Mouse (Mus musculus): ENCODE measurements around the gene Wdtc1. TPM values are rescaled to one million over a fixed set of nuclear protein-coding genes. Genes with fewer than 3 reads are reported as not detected.
A peak's percentile ranks its signal among the peaks of the same experiment; 100 is the strongest.

The Wdtc1 gene
- polyA plus RNA-seq, 1 experiment from 2014 or later: 21.1 TPM

DNA sequence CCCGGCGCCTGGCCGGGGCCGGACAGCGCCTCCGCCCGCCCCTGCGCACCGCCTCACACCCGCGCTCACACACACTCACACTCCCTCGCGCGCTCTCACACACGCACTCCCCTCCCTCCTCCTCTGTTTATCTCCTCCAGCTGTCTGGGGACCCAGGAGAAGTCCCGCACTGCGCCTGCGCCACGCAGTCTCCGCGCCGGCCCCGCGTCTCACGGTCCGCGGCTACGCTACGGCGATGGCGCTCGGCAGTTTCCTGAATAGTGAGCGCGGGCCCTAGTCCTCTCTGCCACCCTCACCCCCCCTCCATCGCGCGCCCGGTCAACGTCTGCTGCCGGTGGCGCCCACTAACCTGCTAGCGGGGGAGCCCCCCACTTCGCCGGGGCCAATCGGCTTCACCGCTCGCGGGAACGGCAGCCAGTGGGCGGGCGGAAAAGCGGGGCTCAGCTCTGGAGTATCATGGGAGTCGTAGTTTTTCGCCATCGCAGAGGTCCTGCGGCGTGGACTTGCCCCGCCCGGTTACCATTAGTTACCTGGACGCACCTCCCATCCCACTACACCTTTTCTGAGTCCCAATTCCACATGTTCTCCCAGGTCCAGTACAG lies 14.0 kb downstream of the Wdtc1 start:
- no peaks in the 10 kb centered on the region for H3K9me3 ChIP-seq
- H3K27ac ChIP-seq: peak overlapping the region; percentile 85
- H3K4me1 ChIP-seq: peaks cover 13% of the 10 kb centered on the region
- H3K36me3 ChIP-seq (replicated peaks): no peaks in the 10 kb centered on the region
- peak overlapping the region; percentile 75 for H3K4me2 ChIP-seq
- peak overlapping the region; percentile 93 for H3K4me3 ChIP-seq (replicated peaks)
- 0% methylated on average over 60 of the region's 60 CpGs for WGBS
- 0 out of 2 replicates have a peak, but pooled peaks cover 4% of the 10 kb centered on the region for H3K27me3 ChIP-seq
- peak; percentile 97 for ATAC-seq (ENCODE audit: low FRiP score)
- H3K9ac ChIP-seq: peak overlapping the region; percentile 91

- 1% methylated on average over 39 of the region's 39 CpGs for whole genome bisulfite sequencing
- Histone ChIP-seq H3K4me2 (peak overlapping the region; percentile 75), H3K9me3 (no peaks in the 10 kb centered on the region), H3K4me3 (replicated peaks) (peak overlapping the region; percentile 93), H3K27ac (peak overlapping the region; percentile 85), H3K36me3 (replicated peaks) (no peaks in the 10 kb centered on the region), H3K9ac (peak overlapping the region; percentile 91), H3K27me3 (0 out of 2 replicates have a peak, but pooled peaks cover 4% of the 10 kb centered on the region), H3K4me1 (peaks cover 14% of the 10 kb centered on the region)
- ATAC-seq (ENCODE audit: low FRiP score): no peak; the same call in 1 of the 2 replicates
These were observed 14.7 kb downstream of the Wdtc1 start for GRCm38 (mm10) chr4:133338521-133339095.

DNA sequence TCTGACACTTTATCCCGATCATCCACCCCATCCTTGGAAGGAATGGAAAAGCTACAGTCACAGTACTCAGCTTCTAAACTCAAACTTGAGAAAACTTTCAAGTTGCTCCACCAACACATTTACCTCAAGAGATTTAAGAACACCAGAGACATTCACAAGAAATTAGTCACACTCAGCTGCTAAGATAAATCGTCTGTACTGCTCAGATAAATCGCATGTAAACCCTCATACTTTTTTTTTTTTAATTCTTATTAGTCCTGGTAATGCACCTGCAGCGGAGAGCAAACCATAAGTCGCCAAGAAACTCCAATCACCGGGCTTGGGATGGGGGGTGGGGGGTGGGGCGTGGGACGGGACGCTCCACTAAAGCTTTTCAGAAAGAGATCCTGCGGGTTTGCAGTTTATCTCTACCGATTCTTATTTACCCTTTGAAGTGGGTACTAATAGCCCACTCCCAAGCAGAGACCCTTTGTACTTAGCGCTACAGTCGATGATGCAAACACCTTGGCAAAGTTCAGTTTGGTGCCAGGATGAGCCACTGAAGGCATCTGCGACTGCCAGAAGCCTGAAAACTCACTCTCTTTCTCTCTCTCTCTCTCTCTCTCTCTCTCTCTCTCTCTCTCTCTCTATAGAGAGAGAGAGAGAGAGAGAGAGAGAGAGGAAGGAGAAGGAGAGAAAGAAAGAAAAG lies 15.3 kb downstream of the Wdtc1 start:
- Histone ChIP-seq H3K9me3 (no peaks in the 10 kb centered on the region), H3K27me3 (0 out of 2 replicates have a peak, but pooled peaks cover 2% of the 10 kb centered on the region), H3K4me1 (peaks cover 19% of the 10 kb centered on the region), H3K27ac (no peak overlapping the region), H3K4me2 (peak overlapping the region; percentile 75), H3K4me3 (replicated peaks) (peak overlapping the region; percentile 93), H3K36me3 (replicated peaks) (no peaks in the 10 kb centered on the region), H3K9ac (peak overlapping the region; percentile 91)
- ATAC-seq (ENCODE audit: low FRiP score): no peak
- WGBS: 14% methylated on average over 14 of the region's 14 CpGs

DNA sequence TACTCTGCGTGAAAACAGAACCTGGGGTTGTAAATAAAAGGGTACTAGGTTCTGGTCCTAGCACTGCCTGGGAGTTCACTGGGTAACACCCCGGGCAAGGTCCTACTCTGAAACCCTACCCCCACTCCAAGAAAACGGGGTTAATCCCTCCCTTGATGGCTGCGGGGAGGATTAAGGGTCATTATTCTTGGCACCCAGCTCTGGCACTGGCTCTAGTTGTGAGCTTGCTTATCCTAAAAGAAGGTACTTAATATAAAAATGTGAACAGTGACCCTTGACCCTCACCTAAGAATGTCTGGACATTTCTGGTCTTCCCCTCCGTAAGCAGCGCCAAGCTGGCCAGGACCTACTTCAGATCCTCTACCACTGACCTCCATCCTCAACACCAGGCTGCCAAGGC lies 20.0 kb downstream of the Wdtc1 start:
- Histone ChIP-seq H3K27ac (no peak overlapping the region), H3K4me3 (replicated peaks) (no peak overlapping the region), H3K27me3 (no peaks in the 10 kb centered on the region), H3K9me3 (no peaks in the 10 kb centered on the region), H3K36me3 (replicated peaks) (no peaks in the 10 kb centered on the region), H3K4me2 (no peak overlapping the region), H3K9ac (no peak overlapping the region), H3K4me1 (peaks cover 18% of the 10 kb centered on the region)
- no peak for ATAC-seq (ENCODE audit: low FRiP score)
- 36% methylated on average over 6 of the region's 6 CpGs for whole genome bisulfite sequencing

GRCm38 (mm10) chr4:133330296-133330695 lies 23.0 kb downstream of the Wdtc1 start:
- H3K4me2 ChIP-seq: no peak overlapping the region
- H3K9ac ChIP-seq: no peak overlapping the region
- no peak overlapping the region for H3K4me3 ChIP-seq (replicated peaks)
- peaks cover 8% of the 10 kb centered on the region; the same call in 1 of the 2 replicates for H3K4me1 ChIP-seq
- H3K27ac ChIP-seq: no peak overlapping the region
- 89% methylated on average over 4 of the region's 4 CpGs for WGBS
- H3K27me3 ChIP-seq: no peaks in the 10 kb centered on the region
- no peaks in the 10 kb centered on the region for H3K36me3 ChIP-seq (replicated peaks)
- no peak for ATAC-seq (ENCODE audit: low FRiP score)
- H3K9me3 ChIP-seq: no peaks in the 10 kb centered on the region

DNA sequence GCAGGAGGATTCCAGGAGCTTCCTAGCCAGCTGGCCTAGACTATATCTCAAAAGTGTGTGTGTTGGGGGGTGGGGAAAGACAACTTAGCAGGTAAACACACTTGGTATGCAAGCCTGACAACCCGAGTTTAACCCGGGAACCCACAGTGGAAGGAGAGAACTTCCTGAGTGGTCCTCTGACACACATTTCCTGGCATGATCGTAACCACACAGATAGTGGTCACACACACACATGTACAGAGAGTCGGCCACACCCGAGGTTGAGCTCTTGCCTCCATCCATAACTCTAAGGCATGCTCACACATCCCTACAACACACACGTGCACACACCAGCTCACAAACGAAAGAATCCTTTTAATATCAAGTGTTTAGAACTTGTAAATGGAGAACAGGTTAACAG lies 25.2 kb downstream of the Wdtc1 start:
- no peaks in the 10 kb centered on the region for H3K9me3 ChIP-seq
- peaks cover 3% of the 10 kb centered on the region; the same call in 1 of the 2 replicates for H3K4me1 ChIP-seq
- peaks cover 3% of the 10 kb centered on the region; the same call in 1 of the 2 replicates for H3K36me3 ChIP-seq (replicated peaks)
- H3K9ac ChIP-seq: no peak overlapping the region
- no peak overlapping the region for H3K4me2 ChIP-seq
- no peak for ATAC-seq (ENCODE audit: low FRiP score)
- WGBS: 92% methylated on average over 7 of the region's 7 CpGs
- no peaks in the 10 kb centered on the region for H3K27me3 ChIP-seq
- H3K4me3 ChIP-seq (replicated peaks): no peak overlapping the region
- H3K27ac ChIP-seq: no peak overlapping the region

DNA sequence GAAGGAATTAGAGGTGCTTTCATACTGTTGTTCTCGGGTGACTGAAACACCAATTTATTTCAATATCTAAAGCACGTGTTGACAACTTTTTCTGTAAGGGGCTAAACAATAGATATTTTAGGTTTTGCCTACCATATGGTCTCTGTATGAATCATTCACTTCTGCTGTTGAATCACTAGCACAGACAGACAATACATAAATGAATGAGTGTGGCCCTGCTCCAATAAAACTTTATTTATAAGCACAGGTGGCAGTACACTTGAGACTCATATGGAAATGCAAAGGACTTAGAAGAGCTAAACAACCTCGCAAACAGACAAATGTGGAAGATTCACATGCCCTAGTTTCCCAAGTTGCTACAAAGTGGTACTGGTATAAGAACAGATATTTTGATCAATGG lies 33.6 kb downstream of the Wdtc1 start:
- no peaks in the 10 kb centered on the region for H3K4me1 ChIP-seq
- no peak overlapping the region for H3K9ac ChIP-seq
- no peak overlapping the region for H3K27ac ChIP-seq
- ATAC-seq (ENCODE audit: low FRiP score): no peak
- H3K4me3 ChIP-seq (replicated peaks): no peak overlapping the region
- H3K9me3 ChIP-seq: no peaks in the 10 kb centered on the region
- H3K4me2 ChIP-seq: no peak overlapping the region
- 92% methylated on average over 3 of the region's 3 CpGs for WGBS
- peaks cover 15% of the 10 kb centered on the region for H3K36me3 ChIP-seq (replicated peaks)
- H3K27me3 ChIP-seq: no peaks in the 10 kb centered on the region

DNA sequence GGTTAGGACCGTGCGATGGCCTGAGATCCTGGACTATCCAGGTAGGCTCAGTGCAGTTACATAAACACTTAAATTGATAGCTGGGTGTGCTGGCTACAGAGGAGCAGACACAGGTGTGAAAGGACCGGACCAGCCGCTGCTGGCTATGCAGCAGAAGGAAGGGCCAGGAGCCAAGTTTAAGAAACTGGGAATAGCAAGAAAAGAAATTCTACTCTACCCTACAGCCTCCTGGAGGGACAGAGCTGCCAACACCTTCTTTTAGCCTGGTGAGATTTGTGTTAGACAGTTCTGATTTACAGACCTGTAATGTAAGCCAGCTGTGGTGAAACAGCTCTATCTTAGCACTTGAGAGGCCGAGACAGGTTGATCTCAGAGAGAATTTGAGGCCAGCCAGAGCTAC lies 37.3 kb downstream of the Wdtc1 start:
- Histone ChIP-seq H3K4me3 (replicated peaks) (no peak overlapping the region), H3K4me2 (no peak overlapping the region), H3K27me3 (no peaks in the 10 kb centered on the region), H3K4me1 (no peaks in the 10 kb centered on the region), H3K36me3 (replicated peaks) (peaks cover 11% of the 10 kb centered on the region), H3K9me3 (no peaks in the 10 kb centered on the region), H3K27ac (no peak overlapping the region), H3K9ac (no peak overlapping the region)
- WGBS: 95% methylated on average over 5 of the region's 5 CpGs
- ATAC-seq (ENCODE audit: low FRiP score): no peak

DNA sequence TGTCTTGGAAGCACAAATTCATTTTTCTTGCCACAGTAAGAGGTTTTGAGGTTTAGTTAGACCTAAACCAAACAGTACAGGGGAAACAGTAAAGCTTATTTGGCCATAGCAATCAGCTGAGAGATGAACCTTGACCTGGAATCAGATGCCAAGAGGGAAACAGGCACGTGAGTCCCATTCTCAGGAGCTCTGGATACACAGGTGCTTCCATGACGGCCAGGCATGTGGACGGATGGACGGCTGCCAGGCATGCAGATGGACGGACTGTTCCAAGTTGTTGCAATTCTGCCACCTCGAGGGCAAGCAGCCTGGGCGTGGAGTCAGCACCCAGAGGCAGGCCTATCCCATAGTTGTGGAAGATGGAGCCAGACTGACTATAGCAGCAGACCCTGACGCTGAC lies 38.4 kb downstream of the Wdtc1 start:
- H3K4me3 ChIP-seq (replicated peaks): no peak overlapping the region
- 85% methylated on average over 8 of the region's 8 CpGs for WGBS
- H3K27me3 ChIP-seq: no peaks in the 10 kb centered on the region
- H3K36me3 ChIP-seq (replicated peaks): peaks cover 11% of the 10 kb centered on the region
- no peak overlapping the region for H3K27ac ChIP-seq
- H3K4me1 ChIP-seq: no peaks in the 10 kb centered on the region
- H3K9ac ChIP-seq: no peak overlapping the region
- H3K9me3 ChIP-seq: no peaks in the 10 kb centered on the region
- ATAC-seq (ENCODE audit: low FRiP score): no peak
- no peak overlapping the region for H3K4me2 ChIP-seq

- Histone ChIP-seq H3K27ac (no peak overlapping the region), H3K4me3 (replicated peaks) (no peak overlapping the region), H3K27me3 (no peaks in the 10 kb centered on the region), H3K9ac (no peak overlapping the region), H3K4me2 (no peak overlapping the region), H3K4me1 (no peaks in the 10 kb centered on the region), H3K9me3 (no peaks in the 10 kb centered on the region), H3K36me3 (replicated peaks) (peaks cover 10% of the 10 kb centered on the region)
- 1% methylated on average over 3 of the region's 3 CpGs for WGBS
- ATAC-seq (ENCODE audit: low FRiP score): no peak
These were observed 43.3 kb downstream of the Wdtc1 start for GRCm38 (mm10) chr4:133309948-133310347.

- H3K4me2 ChIP-seq: no peak overlapping the region
- no peak overlapping the region for H3K4me3 ChIP-seq (replicated peaks)
- H3K4me1 ChIP-seq: no peaks in the 10 kb centered on the region
- peaks cover 21% of the 10 kb centered on the region for H3K36me3 ChIP-seq (replicated peaks)
- no peak overlapping the region for H3K27ac ChIP-seq
- no peaks in the 10 kb centered on the region for H3K9me3 ChIP-seq
- no peaks in the 10 kb centered on the region for H3K27me3 ChIP-seq
- no peak for ATAC-seq (ENCODE audit: low FRiP score)
- WGBS: 37% methylated on average over 3 of the region's 3 CpGs
- H3K9ac ChIP-seq: no peak overlapping the region
These were observed 46.0 kb downstream of the Wdtc1 start for GRCm38 (mm10) chr4:133307331-133307730.

GRCm38 (mm10) chr4:133305825-133306224 lies 47.5 kb downstream of the Wdtc1 start:
- Histone ChIP-seq H3K27ac (no peak overlapping the region), H3K4me1 (no peaks in the 10 kb centered on the region), H3K4me2 (no peak overlapping the region), H3K9me3 (no peaks in the 10 kb centered on the region), H3K27me3 (no peaks in the 10 kb centered on the region), H3K4me3 (replicated peaks) (no peak overlapping the region), H3K36me3 (replicated peaks) (peaks cover 28% of the 10 kb centered on the region), H3K9ac (no peak overlapping the region)
- no peak for ATAC-seq (ENCODE audit: low FRiP score)
- 88% methylated on average over 7 of the region's 7 CpGs for WGBS

All from forebrain, embryonic 12.5 days (tissue).